Mouse (Mus musculus): ENCODE results near the gene Tenm3. TPM values are rescaled to one million over a fixed set of nuclear protein-coding genes. Genes with fewer than 3 reads are reported as not detected.
A peak's percentile ranks its signal among the peaks of the same experiment; 100 is the strongest.
"Not testable (repeated sequence)": the region's sequence is repeated elsewhere in the genome, so short reads cannot be mapped to it uniquely, and the experiment has no call there.

The Tenm3 gene
- polyA plus RNA-seq, 1 experiment from 2014 or later, result 23.4 TPM

- no peak for ATAC-seq (replicated peaks)
- WGBS, result 84% methylated on average over 9 of the region's 9 CpGs
- Histone ChIP-seq H3K4me1 (no peaks in the 10 kb centered on the region), H3K9ac (replicated peaks) (no peak overlapping the region), H3K4me2 (replicated peaks) (no peak overlapping the region), H3K27me3 (no peaks in the 10 kb centered on the region), H3K9me3 (no peaks in the 10 kb centered on the region), H3K36me3 (no peaks in the 10 kb centered on the region), H3K27ac (replicated peaks) (no peak overlapping the region), H3K4me3 (no peak overlapping the region)
Measured at GRCm38 (mm10) chr8:48199171-48199570, 644.6 kb downstream of the Tenm3 start.

DNA sequence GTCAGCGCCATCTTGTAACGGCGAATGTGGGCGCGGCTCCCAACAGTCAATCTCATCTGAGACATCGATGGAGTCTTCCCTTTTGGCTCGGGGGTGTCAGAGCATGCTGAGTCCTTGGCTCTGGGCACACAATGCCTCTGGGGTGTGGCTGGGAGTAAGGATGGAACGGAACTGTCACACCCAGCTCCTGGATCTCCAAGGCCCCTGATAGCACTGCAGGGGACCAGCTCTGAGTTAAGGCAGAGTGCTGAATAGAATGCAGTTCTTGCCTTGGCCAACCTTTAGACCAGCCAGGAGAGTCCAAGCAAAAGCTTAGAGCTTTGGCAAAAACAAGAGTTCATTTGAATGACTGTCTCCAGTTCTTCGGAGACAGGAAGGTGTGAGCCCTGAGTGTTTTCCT, 647.8 kb downstream of the Tenm3 start:
- Histone ChIP-seq H3K36me3 (no peaks in the 10 kb centered on the region), H3K27me3 (no peaks in the 10 kb centered on the region), H3K4me2 (replicated peaks) (no peak overlapping the region), H3K27ac (replicated peaks) (no peak overlapping the region), H3K4me3 (no peak overlapping the region), H3K9me3 (no peaks in the 10 kb centered on the region), H3K4me1 (no peaks in the 10 kb centered on the region), H3K9ac (replicated peaks) (no peak overlapping the region)
- WGBS, result 98% methylated on average over 9 of the region's 9 CpGs
- no peak for ATAC-seq (replicated peaks)

GRCm38 (mm10) chr8:48188586-48188985, 655.2 kb downstream of the Tenm3 start:
- no peak overlapping the region for H3K9ac ChIP-seq (replicated peaks)
- no peaks in the 10 kb centered on the region for H3K36me3 ChIP-seq
- no peak for ATAC-seq (replicated peaks)
- no peaks in the 10 kb centered on the region for H3K4me1 ChIP-seq
- H3K27ac ChIP-seq (replicated peaks), result no peak overlapping the region
- H3K4me2 ChIP-seq (replicated peaks), result no peak overlapping the region
- WGBS, result 97% methylated on average over 12 of the region's 12 CpGs
- H3K4me3 ChIP-seq, result no peak overlapping the region
- no peaks in the 10 kb centered on the region for H3K9me3 ChIP-seq
- H3K27me3 ChIP-seq, result no peaks in the 10 kb centered on the region

GRCm38 (mm10) chr8:48183758-48184157, 660.0 kb downstream of the Tenm3 start:
- Histone ChIP-seq H3K27ac (replicated peaks) (no peak overlapping the region), H3K4me2 (replicated peaks) (no peak overlapping the region), H3K4me3 (no peak overlapping the region), H3K27me3 (no peaks in the 10 kb centered on the region), H3K9ac (replicated peaks) (no peak overlapping the region), H3K36me3 (no peaks in the 10 kb centered on the region), H3K9me3 (no peaks in the 10 kb centered on the region), H3K4me1 (peaks cover 8% of the 10 kb centered on the region; the same call in 1 of the 2 replicates)
- no peak for ATAC-seq (replicated peaks)
- 79% methylated on average over 7 of the region's 7 CpGs for WGBS

- peaks cover 9% of the 10 kb centered on the region; the same call in 1 of the 2 replicates for H3K4me1 ChIP-seq
- ATAC-seq (replicated peaks), result no peak
- 97% methylated on average over 3 of the region's 3 CpGs for WGBS
Measured at GRCm38 (mm10) chr8:48181000-48181399, 662.8 kb downstream of the Tenm3 start.

DNA sequence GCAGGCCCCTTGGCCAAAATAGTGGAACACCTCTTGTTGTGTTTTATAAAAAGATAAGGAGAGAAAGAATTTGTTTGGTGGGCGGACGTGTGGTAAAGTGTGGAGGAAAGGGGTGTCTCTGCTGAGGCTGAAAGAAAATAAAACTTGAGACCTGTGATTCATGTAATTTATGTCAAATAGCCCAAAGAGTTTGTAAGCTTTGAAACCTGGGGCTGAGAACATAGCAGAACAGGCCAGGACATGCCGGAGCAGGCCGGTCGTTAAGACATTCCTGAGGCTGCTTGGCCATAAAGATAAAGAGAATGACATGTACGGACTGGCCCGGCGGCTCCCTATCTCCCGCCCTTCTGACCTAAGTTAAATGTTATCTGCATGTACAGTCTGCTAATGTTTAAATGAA, 663.6 kb downstream of the Tenm3 start:
- not testable (repeated sequence) for H3K36me3 ChIP-seq; H3K4me3 ChIP-seq; H3K4me2 ChIP-seq (replicated peaks); H3K4me1 ChIP-seq; ATAC-seq (replicated peaks); H3K9ac ChIP-seq (replicated peaks); H3K27ac ChIP-seq (replicated peaks); H3K27me3 ChIP-seq; H3K9me3 ChIP-seq
- WGBS, result 94% methylated on average over 9 of the region's 9 CpGs

More at GRCm38 (mm10) chr8:48181000-48181399, 662.8 kb downstream of the Tenm3 start:
- Histone ChIP-seq H3K4me3 (no peak overlapping the region), H3K27me3 (no peaks in the 10 kb centered on the region), H3K27ac (replicated peaks) (no peak overlapping the region), H3K36me3 (no peaks in the 10 kb centered on the region), H3K9me3 (no peaks in the 10 kb centered on the region), H3K9ac (replicated peaks) (no peak overlapping the region), H3K4me2 (replicated peaks) (no peak overlapping the region)

DNA sequence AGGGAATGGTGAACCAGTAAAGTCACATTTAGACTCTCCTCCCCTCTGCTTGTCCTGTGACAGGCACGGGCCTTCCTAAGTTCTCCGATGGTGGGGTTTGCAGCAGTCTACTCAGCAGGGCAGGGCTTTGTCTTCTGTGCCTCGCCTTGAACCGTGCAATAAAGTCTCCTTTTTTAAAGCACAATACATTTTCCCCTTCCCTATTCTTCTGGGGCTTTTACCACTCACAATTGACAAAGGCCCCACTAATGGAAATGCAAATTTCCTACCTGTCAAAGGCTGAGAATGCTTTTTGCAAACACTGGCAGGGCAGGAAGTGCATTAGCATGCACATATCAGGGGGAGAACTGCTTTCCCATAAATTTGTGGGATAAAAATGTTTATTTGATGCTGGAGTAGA, 664.8 kb downstream of the Tenm3 start:
- no peaks in the 10 kb centered on the region for H3K36me3 ChIP-seq
- H3K27ac ChIP-seq (replicated peaks), result peak overlapping the region; percentile 76
- no peaks in the 10 kb centered on the region for H3K9me3 ChIP-seq
- WGBS, result 9% methylated on average over 4 of the region's 4 CpGs
- H3K27me3 ChIP-seq, result no peaks in the 10 kb centered on the region
- no peak overlapping the region for H3K4me3 ChIP-seq
- peak; percentile 87 for ATAC-seq (replicated peaks)
- no peak overlapping the region for H3K4me2 ChIP-seq (replicated peaks)
- no peak overlapping the region for H3K9ac ChIP-seq (replicated peaks)
- H3K4me1 ChIP-seq, result peaks cover 9% of the 10 kb centered on the region; the same call in 1 of the 2 replicates

DNA sequence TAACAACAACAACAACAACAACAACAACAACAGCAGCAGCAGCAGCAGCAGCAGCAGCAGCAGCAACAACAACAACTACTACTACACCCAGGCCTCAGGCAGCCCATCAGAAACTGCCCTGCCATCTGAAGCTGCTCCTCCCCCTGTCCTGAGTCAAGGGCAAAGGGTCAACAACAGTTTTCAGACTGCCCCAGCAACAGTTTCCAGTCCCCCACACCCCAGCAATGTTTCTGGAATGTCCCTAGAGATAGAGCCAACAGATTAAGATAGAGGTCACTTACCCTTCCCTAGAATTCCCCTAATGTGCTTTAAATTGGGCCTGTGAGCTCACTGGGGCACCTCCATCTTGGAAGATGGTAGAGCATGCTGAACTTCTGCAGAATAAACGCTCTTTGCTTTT, 665.9 kb downstream of the Tenm3 start:
- H3K27me3 ChIP-seq, result no peaks in the 10 kb centered on the region
- WGBS, result 91% methylated on average over 1 of the region's 1 CpGs
- ATAC-seq (replicated peaks), result no peak
- peak overlapping the region; percentile 76; the same call in 1 of the 2 replicates for H3K27ac ChIP-seq (replicated peaks)
- H3K9me3 ChIP-seq, result no peaks in the 10 kb centered on the region
- no peak overlapping the region for H3K4me3 ChIP-seq
- H3K9ac ChIP-seq (replicated peaks), result no peak overlapping the region
- H3K36me3 ChIP-seq, result no peaks in the 10 kb centered on the region
- no peak overlapping the region for H3K4me2 ChIP-seq (replicated peaks)
- peaks cover 9% of the 10 kb centered on the region; the same call in 1 of the 2 replicates for H3K4me1 ChIP-seq
